Mouse (Mus musculus) CH12.LX (cell line): ENCODE measurements around the gene Slc12a6.

ENCODE experiments used
- CTCF ChIP-seq, 2 experiments: IDR thresholded peaks in 1 of 2; conservative IDR thresholded peaks in 1 of 2; 2 replicates each; pipeline ENCODE4 v1.5.1; 2011 to 2012; ENCODE audit warnings: low read depth in 2 of 2, low read length in 2 of 2, improper control_type of control experiment in 1 of 2, inconsistent platforms in 1 of 2, mild to moderate bottlenecking in 1 of 2, moderate library complexity in 1 of 2
- ETS1 ChIP-seq: conservative IDR thresholded peaks from 2 replicates; pipeline ENCODE4 v1.6.1; 2012; ENCODE audit warnings: low read depth, mild to moderate bottlenecking, inconsistent platforms, low read length, improper control_type of control experiment, moderate library complexity
- POLR2A ChIP-seq: IDR thresholded peaks from 2 replicates; pipeline ENCODE4 v1.6.1; 2011; ENCODE audit warnings: low read depth, mild to moderate bottlenecking, improper control_type of control experiment, low read length
- RAD21 ChIP-seq: IDR thresholded peaks from 2 replicates; pipeline ENCODE4 v1.6.1; 2011; ENCODE audit warnings: low read depth, mild to moderate bottlenecking, low read length, improper control_type of control experiment, moderate library complexity
- SIN3A ChIP-seq: IDR thresholded peaks from 2 replicates; pipeline ENCODE4 v1.6.1; 2012; ENCODE audit warnings: low read length, improper control_type of control experiment, inconsistent platforms
- TCF12 ChIP-seq: IDR thresholded peaks from 2 replicates; pipeline ENCODE4 v1.6.1; 2014; ENCODE audit warnings: low read depth, mild to moderate bottlenecking, inconsistent platforms, low read length, improper control_type of control experiment
- ZC3H11A ChIP-seq: IDR thresholded peaks from 2 replicates; pipeline ENCODE4 v1.6.1; 2012; ENCODE audit warnings: low read depth, mild to moderate bottlenecking, inconsistent platforms, low read length, improper control_type of control experiment

DNA sequence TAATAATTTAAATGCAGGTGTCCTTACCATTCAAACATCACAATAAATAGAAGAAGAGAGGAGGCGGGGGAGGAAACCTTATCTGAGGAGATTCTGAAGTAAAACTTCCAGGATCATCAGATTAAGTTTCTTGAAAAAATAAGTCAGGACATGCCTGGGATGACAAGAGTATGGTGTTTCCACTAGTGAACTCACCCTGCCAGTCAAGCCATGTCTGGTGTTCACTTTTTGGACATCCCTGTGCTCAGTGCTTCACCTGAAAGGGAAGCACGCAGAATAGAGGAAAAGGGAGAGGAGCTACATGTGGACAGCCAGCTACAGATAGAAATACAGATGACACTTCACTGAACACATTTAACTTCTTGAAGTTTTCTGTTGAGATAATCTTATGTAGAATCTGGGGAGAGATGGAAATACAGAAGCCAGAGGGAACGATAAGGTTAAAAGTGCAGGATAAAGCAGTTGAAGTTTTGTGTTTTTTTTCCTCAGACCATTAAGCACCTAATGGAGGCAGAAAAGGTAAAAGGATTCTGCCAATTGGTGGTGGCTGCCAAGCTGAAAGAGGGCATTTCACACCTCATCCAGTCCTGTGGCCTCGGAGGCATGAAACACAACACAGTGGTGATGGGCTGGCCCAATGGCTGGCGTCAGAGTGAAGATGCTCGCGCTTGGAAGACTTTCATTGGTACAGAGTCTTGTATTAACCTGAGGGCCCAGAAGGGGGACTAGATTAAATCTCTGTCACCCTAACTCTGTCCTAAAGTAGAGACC is 88.2 kb downstream of the Slc12a6 start:
- TF ChIP-seq ETS1 (no peak), POLR2A (no peak), SIN3A (no peak), CTCF (conservative IDR thresholded peaks at IDR 0.05 in 1 of 2, IDR thresholded peaks at IDR 0.05 in 1 of 2; ENCODE audit: low read depth in 2 of 2, low read length in 2 of 2) (no peak), ZC3H11A (no peak), TCF12 (no peak), RAD21 (no peak)
